Comparison of ENCODE assay signal across 8 mouse cellular contexts in genomic region chr4:149988931-149989556, GRCm38 (mm10). TPM values are rescaled to one million over a fixed set of nuclear protein-coding genes. Genes with fewer than 3 reads are reported as not detected.
DNase-seq lines count a peak whose midpoint lies in the region; ATAC-seq and TF ChIP-seq lines count a peak whose summit lies in the region.

No protein-coding gene starts in this region.

- ATAC-seq in forebrain, postnatal 0 days, result peak; percentile 93

- no peak for TF ChIP-seq CTCF in forebrain, postnatal 0 days (IDR thresholded peaks at IDR 0.05; ENCODE audit: low read depth)

- H3K4me3 ChIP-seq in forebrain, postnatal 0 days (ENCODE audit: low read depth, low read length), result peak overlapping the region; percentile 24

- peak overlapping the region; percentile 51 for H3K4me2 ChIP-seq in forebrain, postnatal 0 days (ENCODE audit: low read depth)

- H3K4me1 ChIP-seq in forebrain, postnatal 0 days (ENCODE audit: insufficient read depth), result peaks cover 20% of the 10 kb centered on the region

- 0 out of 2 replicates have a peak overlapping the region, but pooled peaks have one; percentile 1 for H3K27ac ChIP-seq in forebrain, postnatal 0 days (ENCODE audit: low read depth, low read length)

- no peaks in the 10 kb centered on the region for H3K27me3 ChIP-seq in forebrain, postnatal 0 days (ENCODE audit: insufficient read depth, low read length)

- DNase-seq in MN1 (ENCODE audit: low spot score), result peak; percentile 10
- DNase-seq in cerebellum, adult 8-10 months, result peak; percentile 89
- DNase-seq in forebrain, postnatal 0 days, result peak; percentile 85
- peak; percentile 89 for DNase-seq in heart, postnatal 4 days
- DNase-seq in layer of hippocampus, adult 9-11 months, result peak; percentile 90
- DNase-seq in lung, postnatal 10 days, result peak; percentile 93
- DNase-seq in ovary, postnatal 36 days (ENCODE audit: low spot score), result peak; percentile 88
- peak; percentile 92 for DNase-seq in thymus, postnatal 25 days

- H3K9ac ChIP-seq in forebrain, postnatal 0 days, result peak overlapping the region; percentile 40; the same call in 1 of the 2 replicates

- H3K9me3 ChIP-seq in forebrain, postnatal 0 days (ENCODE audit: low read length), result no peaks in the 10 kb centered on the region

- 10% methylated on average over 21 of the region's 21 CpGs for WGBS in forebrain, postnatal 0 days

- H3K36me3 ChIP-seq in forebrain, postnatal 0 days (ENCODE audit: insufficient read depth), result no peaks in the 10 kb centered on the region

RNA-seq across cellular contexts. Expression of gene H6pd, which starts 19.8 kb away (rescaled TPM):
- total RNA-seq in forebrain, postnatal 0 days (2014; rRNA removed), result 6.5 and 8.4 TPM in 2 replicates
- 1.7 and 3.1 TPM in 2 replicates for polyA plus RNA-seq in forebrain, postnatal 0 days (2015; fragmentation: Nextera tagmentation; extraction: Ambion mirVana)
- total RNA-seq in heart, postnatal 4 days (2021), result 10 to 100 TPM; 34.1 to 35.2 TPM

RNA-seq across cellular contexts. Expression of gene Spsb1, which starts 34.2 kb away (rescaled TPM):
- 7.1 and 7.3 TPM in 2 replicates for total RNA-seq in forebrain, postnatal 0 days (2014; rRNA removed)
- 5.8 and 6.2 TPM in 2 replicates for polyA plus RNA-seq in forebrain, postnatal 0 days (2015; fragmentation: Nextera tagmentation; extraction: Ambion mirVana)
- 10 to 100 TPM; 26.2 to 26.7 TPM for total RNA-seq in heart, postnatal 4 days (2021)

Comparison
In these comparisons a context has a peak if more than half of its experiments do, and no peak if none do; other contexts are left out.
1. Peak in every context shown above with its lines: DNase-seq, ATAC-seq, H3K4me3 ChIP-seq and H3K27ac ChIP-seq.
2. DNase-seq: peak in every context shown above with its lines; median percentile 93 in lung, postnatal 10 days; 92 in thymus, postnatal 25 days; 90 in layer of hippocampus, adult 9-11 months; 89 in cerebellum, adult 8-10 months; 89 in heart, postnatal 4 days; 88 in ovary, postnatal 36 days; 85 in forebrain, postnatal 0 days; 10 in MN1.